Mouse (Mus musculus) heart, postnatal 0 days (tissue): ENCODE measurements around the gene Tbkbp1.

Experiments used
- CTCF ChIP-seq: IDR thresholded peaks from 2 replicates; pipeline ENCODE4 v1.5.1; 2016; ENCODE audit warnings: antibody characterized with exemption, control low read depth, low read depth
- EP300 ChIP-seq: IDR thresholded peaks from 2 replicates; pipeline ENCODE4 v1.6.1; 2016; ENCODE audit warnings: antibody characterized with exemption, low read depth

GRCm38 (mm10) chr11:97148591-97148990, 2.7 kb downstream of the Tbkbp1 start:
- TF ChIP-seq CTCF (no peak), EP300 (no peak)
